ENCODE assay signal across 9 mouse cellular contexts in the genomic region with DNA sequence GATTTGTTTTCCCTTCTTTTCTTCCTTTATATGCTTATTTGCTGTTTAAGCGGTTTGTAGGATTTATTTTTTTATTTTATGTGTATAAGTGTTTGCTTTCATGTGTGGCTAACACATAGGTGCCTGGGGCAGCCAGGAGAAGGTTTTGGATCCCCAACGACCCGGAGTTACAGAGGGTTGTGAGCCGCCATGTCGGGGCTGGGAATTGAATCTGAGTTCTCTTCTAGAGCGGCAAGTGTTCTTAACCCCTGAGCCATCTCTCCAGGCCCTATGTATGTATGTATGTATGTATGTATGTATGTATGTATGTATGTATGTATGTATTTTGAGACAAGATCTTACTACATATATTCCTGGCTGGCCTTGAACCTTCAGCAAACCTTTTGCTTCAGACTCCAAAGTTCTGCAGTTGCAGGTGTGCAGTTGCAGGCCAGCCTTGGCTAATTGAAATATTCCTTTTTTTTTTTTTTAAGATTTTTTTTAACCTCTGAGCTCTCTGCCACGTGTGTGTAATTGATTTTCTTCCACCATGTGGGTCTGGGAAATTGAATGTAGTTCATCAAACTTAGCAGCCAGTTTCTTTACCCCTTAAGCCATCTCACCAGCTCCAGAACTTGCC. TPM values are rescaled to one million over a fixed set of nuclear protein-coding genes. Genes with fewer than 3 reads are reported as not detected.
DNase-seq lines count a peak whose midpoint lies in the region; ATAC-seq and TF ChIP-seq lines count a peak whose summit lies in the region.
"Had no signal": no experiment of that assay in that cellular context is flagged by ENCODE, and none has a peak within 500 bp of the region (broad histone marks: within the 10 kb centered on the region; RNA-seq: fewer than 3 reads in every experiment).

No protein-coding gene starts in this region.

- peak overlapping the region; percentile 93; the same call in 1 of the 2 replicates for H3K9ac ChIP-seq in ES-E14 (ENCODE audit: insufficient read depth, low read depth, low read length, poor library complexity, severe bottlenecking)
- H3K9ac ChIP-seq in forebrain, embryonic 16.5 days (replicated peaks; ENCODE audit: low read depth, low read length) = peak overlapping the region; percentile 95
- H3K9ac ChIP-seq in kidney, postnatal 0 days (ENCODE audit: low read depth, low read length) = peak overlapping the region; percentile 97

- H3K36me3 ChIP-seq in ES-E14 (ENCODE audit: control insufficient read depth, insufficient read depth, low read length, poor library complexity, severe bottlenecking) (no peaks in the 10 kb centered on the region), myocyte (ENCODE audit: control insufficient read depth, insufficient read depth) (no peaks in the 10 kb centered on the region)
- H3K36me3 ChIP-seq in forebrain, embryonic 16.5 days (ENCODE audit: control insufficient read depth, insufficient read depth) = no peaks in the 10 kb centered on the region
- no peaks in the 10 kb centered on the region for H3K36me3 ChIP-seq in kidney, postnatal 0 days (ENCODE audit: insufficient read depth, low read length)

- TF ChIP-seq CTCF in kidney, postnatal 0 days (IDR thresholded peaks at IDR 0.05; ENCODE audit: low read depth) = no peak

- in situ Hi-C loops in ES-E14 (cut with MboI; ENCODE audit: low sequenced_read_pairs in 2 of 2, unreplicated experiment in 2 of 2) = no loop called here

- no peak for ATAC-seq in forebrain, embryonic 16.5 days
- no peak for ATAC-seq in kidney, postnatal 0 days (replicated peaks; ENCODE audit: low FRiP score, low read depth)

- no peak for TF ChIP-seq POLR2A in myocyte (IDR thresholded peaks at IDR 0.05; ENCODE audit: insufficient read length, low read depth)

- no peaks in the 10 kb centered on the region for H3K9me3 ChIP-seq in ES-E14 (ENCODE audit: control insufficient read depth, insufficient read depth, low read depth, low read length)
- H3K9me3 ChIP-seq in forebrain, embryonic 16.5 days (ENCODE audit: control insufficient read depth, low read length) = no peaks in the 10 kb centered on the region
- no peaks in the 10 kb centered on the region for H3K9me3 ChIP-seq in kidney, postnatal 0 days (replicated peaks; ENCODE audit: low read length)

- H3K4me3 ChIP-seq in ES-E14 (ENCODE audit: insufficient read depth in 1 of 2, low read depth in 1 of 2, low read length in 2 of 2, poor library complexity in 1 of 2, severe bottlenecking in 1 of 2) = peak overlapping the region; percentile 75 to 83
- peak overlapping the region; percentile 76 for H3K4me3 ChIP-seq in forebrain, embryonic 16.5 days (replicated peaks; ENCODE audit: low read length)
- peak overlapping the region; percentile 79 for H3K4me3 ChIP-seq in kidney, postnatal 0 days (replicated peaks; ENCODE audit: low read depth, low read length)
- H3K4me3 ChIP-seq in myocyte = peak overlapping the region; percentile 44

- H3K27me3 ChIP-seq in forebrain, embryonic 16.5 days (replicated peaks; ENCODE audit: control insufficient read depth, insufficient read depth, low read length) = no peaks in the 10 kb centered on the region
- H3K27me3 ChIP-seq in kidney, postnatal 0 days (ENCODE audit: insufficient read depth, low read length) = no peaks in the 10 kb centered on the region
- no peaks in the 10 kb centered on the region for H3K27me3 ChIP-seq in myocyte (ENCODE audit: control insufficient read depth, insufficient read depth, insufficient read length)

- 12% methylated on average over 7 of the region's 7 CpGs for WGBS in forebrain, embryonic 16.5 days
- 15% methylated on average over 7 of the region's 7 CpGs for WGBS in kidney, postnatal 0 days

- H3ac ChIP-seq in myocyte (ENCODE audit: control insufficient read depth, insufficient read length) = peak overlapping the region; percentile 78

- peak; percentile 24 for DNase-seq in gastrocnemius, postnatal 10 days
- DNase-seq in gastrocnemius, postnatal 36 days = no peak
- DNase-seq in ES-E14 (ENCODE audit: low read depth, low spot score) = no peak
- DNase-seq in kidney, postnatal 0 days (ENCODE audit: low spot score) = no peak
- no peak for DNase-seq in urinary bladder, postnatal 25 days (ENCODE audit: low spot score)
- DNase-seq in left cerebral cortex, postnatal 10 days (ENCODE audit: extremely low spot score in 1 of 2, low spot score in 2 of 2) = no peak

- H3K4me2 ChIP-seq in forebrain, embryonic 16.5 days (ENCODE audit: low read length) = peak overlapping the region; percentile 60
- H3K4me2 ChIP-seq in kidney, postnatal 0 days (ENCODE audit: low read length) = peak overlapping the region; percentile 56
- H3K4me2 ChIP-seq in myocyte (ENCODE audit: low read depth) = peak overlapping the region; percentile 91

- peaks cover 4 to 17% of the 10 kb centered on the region in 2 experiments for H3K4me1 ChIP-seq in ES-E14 (ENCODE audit: control insufficient read depth in 2 of 2, insufficient read depth in 2 of 2, low read length in 2 of 2, poor library complexity in 1 of 2)
- peaks cover 12% of the 10 kb centered on the region; the same call in 1 of the 2 replicates for H3K4me1 ChIP-seq in forebrain, embryonic 16.5 days (replicated peaks; ENCODE audit: control insufficient read depth, insufficient read depth, low read length)
- H3K4me1 ChIP-seq in kidney, postnatal 0 days (replicated peaks; ENCODE audit: insufficient read depth, low read length) = peaks cover 24% of the 10 kb centered on the region

- no peak overlapping the region for H3K27ac ChIP-seq in ES-E14 (ENCODE audit: insufficient read depth, low read depth, low read length, poor library complexity, severe bottlenecking)
- H3K27ac ChIP-seq in forebrain, embryonic 16.5 days (ENCODE audit: low read length) = no peak overlapping the region
- H3K27ac ChIP-seq in kidney, postnatal 0 days = peak overlapping the region; percentile 100

- H3K79me2 ChIP-seq in myocyte (ENCODE audit: control insufficient read depth, insufficient read depth) = peaks cover 29% of the 10 kb centered on the region

- intact Hi-C loops in gastrocnemius, postnatal 36 days (cut with DNase I) = no loop called here
- intact Hi-C loops in left cerebral cortex, postnatal 10 days (cut with DNase I) = loop anchor here (5.0 to 10.0 kb wide), 2 partner anchors 114 to 661 kb away; no protein-coding TSS in a partner anchor

TF ChIP-seq in ES-E14, 5 proteins besides CTCF, POLR2A, EP300 and RAD21:
- no peak for TF ChIP-seq HCFC1 (IDR thresholded peaks at IDR 0.05; ENCODE audit: borderline replicate concordance, insufficient read depth, low read length)
- TF ChIP-seq ZC3H11A (IDR thresholded peaks at IDR 0.05; ENCODE audit: borderline replicate concordance, low read depth, low read length) = no peak
- TF ChIP-seq MAFK (IDR thresholded peaks at IDR 0.05; ENCODE audit: insufficient read depth, low read depth, low read length) = no peak
- no peak for TF ChIP-seq CHD2 (IDR thresholded peaks at IDR 0.05; ENCODE audit: low read depth, low read length)
- no peak for TF ChIP-seq ZNF384 (IDR thresholded peaks at IDR 0.05; ENCODE audit: low read depth, low read length)

TF ChIP-seq in myocyte, 11 proteins besides CTCF, POLR2A, EP300 and RAD21:
- TF ChIP-seq USF1 (IDR thresholded peaks at IDR 0.05; ENCODE audit: low read depth) (no peak), REST (IDR thresholded peaks at IDR 0.05; ENCODE audit: insufficient read depth, insufficient read length) (no peak), TCF3 (IDR thresholded peaks at IDR 0.05; ENCODE audit: insufficient read length, low read depth) (no peak), MYOD1 (IDR thresholded peaks at IDR 0.05; ENCODE audit: control insufficient read depth in 1 of 3, insufficient read length in 2 of 3, low read depth in 2 of 3) (no peak), POLR2AphosphoS2 (IDR thresholded peaks at IDR 0.05; ENCODE audit: insufficient read length, low read depth) (no peak), E2F4 (IDR thresholded peaks at IDR 0.05; ENCODE audit: insufficient read depth) (no peak), SRF (IDR thresholded peaks at IDR 0.05; ENCODE audit: control insufficient read depth, insufficient read length, low read depth) (no peak), CEBPB (IDR thresholded peaks at IDR 0.05; ENCODE audit: insufficient read depth, poor library complexity, severe bottlenecking) (no peak), TCF12 (IDR thresholded peaks at IDR 0.05; ENCODE audit: insufficient read depth, poor library complexity, severe bottlenecking) (no peak)

RNA-seq across cellular contexts. Expression of gene Nipsnap2, which starts 1.0 kb away (rescaled TPM):
- 100 to 1,000 TPM; 407 to 464 TPM for total RNA-seq in gastrocnemius, postnatal 10 days (2021)
- total RNA-seq in gastrocnemius, postnatal 36 days (2021) = 100 to 1,000 TPM; 503 to 556 TPM
- 25.1 and 32.3 TPM in 2 replicates for total RNA-seq in ES-E14 (2012; rRNA removed)
- polyA plus RNA-seq in forebrain, embryonic 16.5 days (2015; fragmentation: Nextera tagmentation; extraction: Ambion mirVana) = 74.0 and 77.2 TPM in 2 replicates
- 225 and 228 TPM in 2 replicates for polyA plus RNA-seq in kidney, postnatal 0 days (2015; fragmentation: Nextera tagmentation; extraction: Ambion mirVana)
- polyA plus RNA-seq in myocyte (2012; fragmentation: generic; extraction: Trizol) = 67.6 TPM
- total RNA-seq in left cerebral cortex, postnatal 10 days (2021) = 10 to 100 TPM; 75.6 to 77.0 TPM

RNA-seq across cellular contexts. Expression of gene Mrps17, which starts 10.6 kb away (rescaled TPM):
- 10 to 100 TPM; 72.1 to 74.5 TPM for total RNA-seq in gastrocnemius, postnatal 10 days (2021)
- 10 to 100 TPM; 53.7 to 63.5 TPM for total RNA-seq in gastrocnemius, postnatal 36 days (2021)
- total RNA-seq in ES-E14 (2012; rRNA removed) = 142 and 147 TPM in 2 replicates
- 177 and 190 TPM in 2 replicates for polyA plus RNA-seq in forebrain, embryonic 16.5 days (2015; fragmentation: Nextera tagmentation; extraction: Ambion mirVana)
- 209 and 211 TPM in 2 replicates for polyA plus RNA-seq in kidney, postnatal 0 days (2015; fragmentation: Nextera tagmentation; extraction: Ambion mirVana)
- 138 TPM for polyA plus RNA-seq in myocyte (2012; fragmentation: generic; extraction: Trizol)
- total RNA-seq in left cerebral cortex, postnatal 10 days (2021) = 10 to 100 TPM; 75.9 to 90.0 TPM

RNA-seq across cellular contexts. Expression of gene Sept14, which starts 17.6 kb away (rescaled TPM):
- total RNA-seq in gastrocnemius, postnatal 10 days (2021) = not detected
- total RNA-seq in gastrocnemius, postnatal 36 days (2021) = not detected
- 0.27 and 0.69 TPM in 2 replicates for total RNA-seq in ES-E14 (2012; rRNA removed)
- polyA plus RNA-seq in forebrain, embryonic 16.5 days (2015; fragmentation: Nextera tagmentation; extraction: Ambion mirVana) = not detected in 2 replicates
- 0.17 TPM in 1 of 2 replicates, not detected in the other for polyA plus RNA-seq in kidney, postnatal 0 days (2015; fragmentation: Nextera tagmentation; extraction: Ambion mirVana)
- polyA plus RNA-seq in myocyte (2012; fragmentation: generic; extraction: Trizol) = 0.10 TPM
- not detected for total RNA-seq in left cerebral cortex, postnatal 10 days (2021)
- polyA plus RNA-seq: large intestine, adult 2 months had no signal

RNA-seq across cellular contexts. Expression of gene Zfp11, which starts 56.0 kb away (rescaled TPM):
- 1 to 10 TPM; 3.1 to 3.2 TPM for total RNA-seq in gastrocnemius, postnatal 10 days (2021)
- 1 to 10 TPM; 1.3 to 2.2 TPM for total RNA-seq in gastrocnemius, postnatal 36 days (2021)
- total RNA-seq in ES-E14 (2012; rRNA removed) = 1.2 and 1.6 TPM in 2 replicates
- polyA plus RNA-seq in forebrain, embryonic 16.5 days (2015; fragmentation: Nextera tagmentation; extraction: Ambion mirVana) = 9.4 and 10.4 TPM in 2 replicates
- 2.9 and 3.7 TPM in 2 replicates for polyA plus RNA-seq in kidney, postnatal 0 days (2015; fragmentation: Nextera tagmentation; extraction: Ambion mirVana)
- polyA plus RNA-seq in myocyte (2012; fragmentation: generic; extraction: Trizol) = 0.91 TPM
- 1 to 10 TPM; 8.0 to 8.1 TPM for total RNA-seq in left cerebral cortex, postnatal 10 days (2021)

Comparison
In these comparisons a context has a peak if more than half of its experiments do, and no peak if none do; other contexts are left out.
1. RNA of gene Nipsnap2, which starts 1.0 kb away (total RNA-seq): 503 to 556 TPM in gastrocnemius, postnatal 36 days and 407 to 464 TPM in gastrocnemius, postnatal 10 days; 75.6 to 77.0 TPM in left cerebral cortex, postnatal 10 days and 25.1 to 32.3 TPM in ES-E14; every median in the first group is over 4 times any median in the second.
2. Peak in every context shown above with its lines, with median percentiles within 50 percentile points of each other: H3K4me3 ChIP-seq, H3K9ac ChIP-seq and H3K4me2 ChIP-seq.